Mouse (Mus musculus) cerebellum, adult 2 months (tissue): ENCODE results near the gene Apoc4.

Experiments
- CTCF ChIP-seq: fragments of 200-500 bp; IDR thresholded peaks from 2 replicates; pipeline ENCODE4 v1.5.1; 2011; ENCODE audit warnings: low read depth, mild to moderate bottlenecking, control low read depth, low read length, moderate library complexity, borderline replicate concordance; ENCODE audit not compliant: insufficient read depth
- POLR2A ChIP-seq: fragments of 200-500 bp; IDR thresholded peaks from 2 replicates; pipeline ENCODE4 v1.6.1; 2011; ENCODE audit warnings: low read length, control low read depth, borderline replicate concordance; ENCODE audit not compliant: insufficient read depth

DNA sequence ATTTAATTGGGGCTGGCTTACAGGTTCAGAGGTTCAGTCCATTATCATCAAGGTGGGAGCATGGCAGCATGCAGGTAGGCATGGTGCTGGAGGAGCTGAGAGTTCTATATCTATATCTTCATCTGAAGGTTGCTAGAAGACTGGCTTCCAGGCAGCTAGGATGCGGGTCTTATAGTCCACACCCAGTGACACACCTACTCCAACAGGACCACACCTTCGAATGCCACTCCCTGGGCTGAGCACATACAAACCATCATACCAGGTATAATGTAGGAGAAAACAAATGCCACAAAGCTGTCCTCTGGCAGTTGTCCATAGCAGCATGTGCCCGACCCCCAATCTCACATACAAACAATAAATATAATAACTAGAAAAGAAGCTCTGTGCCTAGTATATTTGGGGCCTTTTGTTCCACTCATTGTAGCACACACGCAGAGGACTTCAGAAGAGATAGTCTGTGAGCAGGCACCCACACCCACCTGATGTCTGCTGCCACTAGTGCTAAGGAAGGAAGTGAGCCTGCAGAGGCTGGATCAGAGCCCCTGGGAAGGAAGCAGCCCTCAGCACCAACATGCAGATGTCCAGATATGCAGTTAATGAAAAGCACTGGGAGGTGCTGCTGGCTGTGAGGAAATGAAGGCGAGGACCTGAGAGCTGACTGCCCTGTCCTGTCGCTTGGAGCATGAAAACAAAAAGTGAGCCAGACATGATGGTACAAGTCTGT, 30.1 kb downstream of the Apoc4 start:
- TF ChIP-seq CTCF (no peak), POLR2A (no peak)
